Mouse (Mus musculus): ENCODE measurements around the gene Fam107a. TPM values are rescaled to one million over a fixed set of nuclear protein-coding genes. Genes with fewer than 3 reads are reported as not detected.

The Fam107a gene
- polyA plus RNA-seq, 1 experiment = 4.5 TPM

DNA sequence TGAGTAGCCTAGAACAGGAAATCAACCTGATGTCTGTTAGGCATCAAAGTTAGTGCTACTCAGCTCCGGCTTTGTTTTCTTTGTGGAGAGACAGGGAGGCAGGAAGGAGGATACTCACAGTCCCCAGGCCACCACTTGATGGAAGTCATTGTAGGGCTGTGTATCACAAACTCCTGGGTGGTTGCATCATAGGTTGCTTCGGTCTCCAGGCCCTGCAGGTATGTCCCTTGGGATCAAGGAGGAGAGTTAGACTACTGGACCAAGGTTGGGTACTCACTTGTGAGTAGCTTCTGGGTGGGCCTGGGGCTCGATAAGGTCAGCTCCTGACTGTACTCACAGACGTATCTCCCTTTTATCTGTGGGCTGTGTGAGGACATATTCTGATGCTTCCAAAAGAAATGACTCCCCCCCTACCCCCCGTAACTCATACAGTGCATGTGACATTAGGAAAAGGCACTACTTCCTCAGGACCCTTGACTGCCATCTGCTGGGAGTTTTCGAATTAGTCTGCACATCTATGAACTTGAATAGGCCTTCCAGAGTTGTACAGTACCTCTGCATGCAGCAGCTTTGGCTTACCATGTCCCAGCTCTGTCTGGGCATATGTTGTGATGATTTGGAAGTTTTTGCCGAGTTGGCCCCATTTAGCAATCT, 62.6 kb downstream of the Fam107a start:
- Histone ChIP-seq H3ac (ENCODE audit: control insufficient read depth, insufficient read length) (no peak overlapping the region), H3K79me2 (ENCODE audit: control insufficient read depth, insufficient read depth) (no peaks in the 10 kb centered on the region)
- TF ChIP-seq SRF (IDR thresholded peaks at IDR 0.05; ENCODE audit: control insufficient read depth, insufficient read length, low read depth) (no peak), REST (IDR thresholded peaks at IDR 0.05; ENCODE audit: insufficient read depth, insufficient read length) (no peak), MYOG (IDR thresholded peaks at IDR 0.05; ENCODE audit: control insufficient read depth in 1 of 3, insufficient read depth in 1 of 3, insufficient read length in 2 of 3, low read depth in 2 of 3) (no peak)

DNA sequence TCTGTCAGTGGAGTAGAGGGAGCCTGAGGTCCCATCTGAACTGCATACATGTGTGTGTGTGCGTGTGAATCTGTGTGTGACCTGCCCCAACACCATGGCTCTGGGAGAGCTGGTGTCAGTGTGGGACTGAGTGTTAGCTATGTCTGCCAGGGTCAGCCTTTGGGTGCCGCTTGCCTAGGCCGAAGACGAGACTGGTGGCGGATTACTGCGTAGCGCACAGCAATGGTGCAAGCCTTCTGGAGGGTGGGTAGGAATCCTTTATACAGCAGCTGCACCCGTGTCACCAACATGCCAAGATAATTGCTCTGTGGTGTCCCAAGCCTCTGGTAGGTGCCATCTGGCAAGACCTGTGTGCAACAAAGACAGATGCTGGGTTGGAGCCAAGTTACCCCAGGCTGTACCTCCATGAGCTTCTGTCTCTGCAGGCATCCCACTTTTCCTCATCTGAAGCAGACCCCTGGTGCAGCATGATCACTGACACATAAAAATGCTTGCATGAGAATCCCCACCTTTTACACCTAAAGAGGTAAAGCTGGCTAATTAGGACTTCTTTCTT, 66.4 kb downstream of the Fam107a start:
- peaks cover 4% of the 10 kb centered on the region for H3K27me3 ChIP-seq (ENCODE audit: control insufficient read depth, insufficient read depth, insufficient read length)
- no peaks in the 10 kb centered on the region for H3K36me3 ChIP-seq (ENCODE audit: control insufficient read depth, insufficient read depth)
- no peak overlapping the region for H3ac ChIP-seq (ENCODE audit: control insufficient read depth, insufficient read length)
- TF ChIP-seq POLR2A (IDR thresholded peaks at IDR 0.05; ENCODE audit: insufficient read length, low read depth) = no peak
- TF ChIP-seq POLR2AphosphoS2 (IDR thresholded peaks at IDR 0.05; ENCODE audit: insufficient read length, low read depth) = no peak
- no peak for TF ChIP-seq USF1 (IDR thresholded peaks at IDR 0.05; ENCODE audit: low read depth)
- TF ChIP-seq E2F4 (IDR thresholded peaks at IDR 0.05; ENCODE audit: insufficient read depth) = no peak
- no peak for TF ChIP-seq MYOD1 (IDR thresholded peaks at IDR 0.05; ENCODE audit: control insufficient read depth in 1 of 3, insufficient read length in 2 of 3, low read depth in 2 of 3)
- no peak for TF ChIP-seq TCF12 (IDR thresholded peaks at IDR 0.05; ENCODE audit: insufficient read depth, poor library complexity, severe bottlenecking)
- TF ChIP-seq MAX (IDR thresholded peaks at IDR 0.05; ENCODE audit: low read depth) = no peak
- TF ChIP-seq CEBPB (IDR thresholded peaks at IDR 0.05; ENCODE audit: insufficient read depth, poor library complexity, severe bottlenecking) = no peak
- no peak for TF ChIP-seq REST (IDR thresholded peaks at IDR 0.05; ENCODE audit: insufficient read depth, insufficient read length)
- TF ChIP-seq MYOG (IDR thresholded peaks at IDR 0.05; ENCODE audit: control insufficient read depth in 1 of 3, insufficient read depth in 1 of 3, insufficient read length in 2 of 3, low read depth in 2 of 3) = no peak
- TF ChIP-seq TCF3 (IDR thresholded peaks at IDR 0.05; ENCODE audit: insufficient read length, low read depth) = no peak
- TF ChIP-seq SRF (IDR thresholded peaks at IDR 0.05; ENCODE audit: control insufficient read depth, insufficient read length, low read depth) = no peak
- H3K4me2 ChIP-seq (ENCODE audit: low read depth) = no peak overlapping the region
- H3K79me2 ChIP-seq (ENCODE audit: control insufficient read depth, insufficient read depth) = no peaks in the 10 kb centered on the region
- no peak overlapping the region for H3K4me3 ChIP-seq

More for the DNA sequence above, 62.6 kb downstream of the Fam107a start:
- Histone ChIP-seq H3K36me3 (ENCODE audit: control insufficient read depth, insufficient read depth) (no peaks in the 10 kb centered on the region), H3K4me3 (no peak overlapping the region), H3K27me3 (ENCODE audit: control insufficient read depth, insufficient read depth, insufficient read length) (no peaks in the 10 kb centered on the region), H3K4me2 (ENCODE audit: low read depth) (no peak overlapping the region)

DNA sequence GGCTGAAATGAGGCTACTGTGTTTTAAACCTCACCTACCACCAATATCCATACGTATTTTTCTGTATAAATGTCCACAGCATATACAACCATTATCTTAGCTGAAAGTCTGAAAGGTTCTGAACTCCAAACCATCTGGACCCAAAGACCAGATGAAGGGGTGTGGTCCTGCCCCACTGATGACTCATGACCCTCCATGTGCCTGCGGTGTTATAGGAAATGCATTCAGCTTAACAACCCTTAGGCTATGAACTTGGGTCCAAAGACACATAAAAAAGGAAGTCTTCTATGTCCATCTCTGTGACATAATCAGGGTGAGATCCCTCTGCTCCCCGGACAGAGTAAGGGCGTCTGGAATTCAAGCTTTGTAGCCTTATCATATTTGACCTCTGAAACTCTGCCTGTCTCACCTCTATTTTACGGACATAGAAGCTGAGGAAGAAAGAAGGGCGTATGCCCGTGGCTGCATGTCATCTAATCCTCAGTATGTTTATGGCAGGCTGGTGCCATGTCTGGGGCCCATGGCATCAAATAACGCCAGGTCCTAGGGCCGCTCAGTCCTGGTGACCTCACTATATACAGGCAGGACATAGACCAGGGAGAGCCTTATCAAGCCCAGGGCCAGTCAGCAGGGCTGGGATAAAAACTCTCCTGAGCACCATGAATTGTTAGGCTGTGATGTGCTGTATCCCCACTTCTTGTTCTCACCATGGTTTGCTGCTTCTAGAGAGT, 67.5 kb downstream of the Fam107a start:
- Histone ChIP-seq H3K4me2 (ENCODE audit: low read depth) (no peak overlapping the region), H3K36me3 (ENCODE audit: control insufficient read depth, insufficient read depth) (no peaks in the 10 kb centered on the region), H3K79me2 (ENCODE audit: control insufficient read depth, insufficient read depth) (no peaks in the 10 kb centered on the region), H3K27me3 (ENCODE audit: control insufficient read depth, insufficient read depth, insufficient read length) (peaks cover 4% of the 10 kb centered on the region), H3K4me3 (no peak overlapping the region), H3ac (ENCODE audit: control insufficient read depth, insufficient read length) (no peak overlapping the region)
- TF ChIP-seq TCF12 (IDR thresholded peaks at IDR 0.05; ENCODE audit: insufficient read depth, poor library complexity, severe bottlenecking) = no peak
- TF ChIP-seq E2F4 (IDR thresholded peaks at IDR 0.05; ENCODE audit: insufficient read depth) = no peak
- TF ChIP-seq POLR2AphosphoS2 (IDR thresholded peaks at IDR 0.05; ENCODE audit: insufficient read length, low read depth) = no peak
- no peak for TF ChIP-seq TCF3 (IDR thresholded peaks at IDR 0.05; ENCODE audit: insufficient read length, low read depth)
- no peak for TF ChIP-seq REST (IDR thresholded peaks at IDR 0.05; ENCODE audit: insufficient read depth, insufficient read length)
- no peak for TF ChIP-seq MYOD1 (IDR thresholded peaks at IDR 0.05; ENCODE audit: control insufficient read depth in 1 of 3, insufficient read length in 2 of 3, low read depth in 2 of 3)
- TF ChIP-seq SRF (IDR thresholded peaks at IDR 0.05; ENCODE audit: control insufficient read depth, insufficient read length, low read depth) = no peak
- TF ChIP-seq MYOG (IDR thresholded peaks at IDR 0.05; ENCODE audit: control insufficient read depth in 1 of 3, insufficient read depth in 1 of 3, insufficient read length in 2 of 3, low read depth in 2 of 3) = no peak
- TF ChIP-seq POLR2A (IDR thresholded peaks at IDR 0.05; ENCODE audit: insufficient read length, low read depth) = no peak
- TF ChIP-seq USF1 (IDR thresholded peaks at IDR 0.05; ENCODE audit: low read depth) = no peak
- TF ChIP-seq MAX (IDR thresholded peaks at IDR 0.05; ENCODE audit: low read depth) = no peak
- TF ChIP-seq CEBPB (IDR thresholded peaks at IDR 0.05; ENCODE audit: insufficient read depth, poor library complexity, severe bottlenecking) = no peak

DNA sequence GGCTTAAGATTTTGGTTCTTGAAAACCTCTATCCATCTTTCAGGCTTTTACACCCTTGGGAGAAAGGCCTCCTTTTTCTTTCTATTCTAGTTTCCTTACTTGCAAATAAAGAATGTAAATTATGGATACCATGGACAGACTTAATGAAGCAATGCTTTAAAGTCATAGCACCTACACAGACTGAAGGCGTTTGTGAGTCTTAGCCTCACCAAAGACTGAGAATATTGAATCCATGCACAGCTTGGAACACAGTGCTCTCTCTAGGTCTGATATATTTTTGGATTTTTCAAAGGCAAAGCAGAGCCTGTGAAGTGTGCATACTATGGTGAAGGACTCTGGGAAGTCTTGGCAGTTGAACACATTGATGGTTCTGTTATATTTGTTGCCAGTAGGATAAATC, 68.6 kb downstream of the Fam107a start:
- no peaks in the 10 kb centered on the region for H3K36me3 ChIP-seq (ENCODE audit: control insufficient read depth, insufficient read depth)
- no peak overlapping the region for H3K4me2 ChIP-seq (ENCODE audit: low read depth)
- no peak overlapping the region for H3ac ChIP-seq (ENCODE audit: control insufficient read depth, insufficient read length)
- peaks cover 4% of the 10 kb centered on the region for H3K27me3 ChIP-seq (ENCODE audit: control insufficient read depth, insufficient read depth, insufficient read length)
- H3K4me3 ChIP-seq = no peak overlapping the region
- H3K79me2 ChIP-seq (ENCODE audit: control insufficient read depth, insufficient read depth) = no peaks in the 10 kb centered on the region
- TF ChIP-seq REST (IDR thresholded peaks at IDR 0.05; ENCODE audit: insufficient read depth, insufficient read length) (no peak), MYOD1 (IDR thresholded peaks at IDR 0.05; ENCODE audit: control insufficient read depth in 1 of 3, insufficient read length in 2 of 3, low read depth in 2 of 3) (no peak), E2F4 (IDR thresholded peaks at IDR 0.05; ENCODE audit: insufficient read depth) (no peak), USF1 (IDR thresholded peaks at IDR 0.05; ENCODE audit: low read depth) (no peak), TCF12 (IDR thresholded peaks at IDR 0.05; ENCODE audit: insufficient read depth, poor library complexity, severe bottlenecking) (no peak), MYOG (IDR thresholded peaks at IDR 0.05; ENCODE audit: control insufficient read depth in 1 of 3, insufficient read depth in 1 of 3, insufficient read length in 2 of 3, low read depth in 2 of 3) (no peak), POLR2AphosphoS2 (IDR thresholded peaks at IDR 0.05; ENCODE audit: insufficient read length, low read depth) (no peak), CEBPB (IDR thresholded peaks at IDR 0.05; ENCODE audit: insufficient read depth, poor library complexity, severe bottlenecking) (no peak), POLR2A (IDR thresholded peaks at IDR 0.05; ENCODE audit: insufficient read length, low read depth) (no peak), SRF (IDR thresholded peaks at IDR 0.05; ENCODE audit: control insufficient read depth, insufficient read length, low read depth) (no peak), TCF3 (IDR thresholded peaks at IDR 0.05; ENCODE audit: insufficient read length, low read depth) (no peak)

All from myocyte (in vitro differentiated cells).